ENCODE assay signal across 11 mouse cellular contexts in the genomic region with DNA sequence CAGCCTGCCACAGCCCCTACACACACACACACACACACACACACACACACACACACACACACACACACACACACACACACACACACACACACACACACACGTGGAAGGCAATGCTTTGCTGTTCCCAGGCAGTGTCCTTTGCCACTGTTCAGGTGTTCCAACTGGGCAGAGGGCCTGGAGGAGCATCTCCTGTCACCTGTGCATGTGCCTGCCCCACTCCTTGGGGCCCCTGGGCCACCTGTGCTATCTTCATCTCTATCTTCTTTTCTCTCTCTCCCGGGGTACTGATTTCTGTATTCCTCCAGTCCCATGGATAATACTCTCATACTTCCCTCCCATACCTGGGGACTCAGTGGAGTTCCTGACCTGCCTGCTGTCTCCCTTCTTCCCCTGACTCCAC. TPM values are rescaled to one million over a fixed set of nuclear protein-coding genes. Genes with fewer than 3 reads are reported as not detected.
A peak's percentile ranks its signal among the peaks of the same experiment; 100 is the strongest.
DNase-seq lines count a peak whose midpoint lies in the region; ATAC-seq lines count a peak whose summit lies in the region.
"Had no signal": no experiment of that assay in that cellular context is flagged by ENCODE, and none has a peak within 500 bp of the region (broad histone marks: within the 10 kb centered on the region; RNA-seq: fewer than 3 reads in every experiment).

No protein-coding gene starts in this region.

- no peak overlapping the region for H3K4me3 ChIP-seq in neural tube, embryonic 12.5 days
- H3K4me3 ChIP-seq in limb, embryonic 10.5 days, result no peak overlapping the region
- no peak overlapping the region for H3K4me3 ChIP-seq in kidney, embryonic 16.5 days (ENCODE audit: low read length)
- H3K4me3 ChIP-seq: embryonic facial prominence, embryonic 12.5 days had no signal

- H3K9me3 ChIP-seq in neural tube, embryonic 12.5 days, result no peaks in the 10 kb centered on the region
- no peaks in the 10 kb centered on the region for H3K9me3 ChIP-seq in limb, embryonic 10.5 days (replicated peaks)
- H3K9me3 ChIP-seq in kidney, embryonic 16.5 days (ENCODE audit: low read length), result no peaks in the 10 kb centered on the region
- H3K9me3 ChIP-seq: embryonic facial prominence, embryonic 12.5 days had no signal

- peaks cover 64% of the 10 kb centered on the region for H3K36me3 ChIP-seq in neural tube, embryonic 12.5 days
- H3K36me3 ChIP-seq in limb, embryonic 10.5 days, result peaks cover 69% of the 10 kb centered on the region
- peaks cover 24% of the 10 kb centered on the region for H3K36me3 ChIP-seq in kidney, embryonic 16.5 days (ENCODE audit: insufficient read depth, low read length)

- DNase-seq in heart, adult 11 months, result peak; percentile 95
- DNase-seq in heart, postnatal 4 days, result no peak
- DNase-seq in neural tube, embryonic 10.5 days (ENCODE audit: extremely low spot score, low spot score), result no peak
- no peak for DNase-seq in limb, embryonic 10.5 days (ENCODE audit: low spot score)
- DNase-seq in right cerebral cortex, postnatal 14 days, result no peak
- no peak for DNase-seq in thymus, postnatal 4 days
- DNase-seq: layer of hippocampus, adult 9-11 months; lung, adult 18-20 months had no signal

- no peaks in the 10 kb centered on the region for H3K27me3 ChIP-seq in neural tube, embryonic 12.5 days (replicated peaks)
- H3K27me3 ChIP-seq in limb, embryonic 10.5 days (ENCODE audit: low read depth, poor library complexity, severe bottlenecking), result no peaks in the 10 kb centered on the region
- H3K27me3 ChIP-seq in kidney, embryonic 16.5 days (ENCODE audit: insufficient read depth, low read length), result no peaks in the 10 kb centered on the region
- H3K27me3 ChIP-seq: embryonic facial prominence, embryonic 12.5 days had no signal

- no peak overlapping the region for H3K9ac ChIP-seq in neural tube, embryonic 12.5 days
- H3K9ac ChIP-seq in kidney, embryonic 16.5 days (replicated peaks; ENCODE audit: low read length), result no peak overlapping the region
- H3K9ac ChIP-seq: embryonic facial prominence, embryonic 12.5 days had no signal

- peaks cover 41% of the 10 kb centered on the region for H3K4me1 ChIP-seq in neural tube, embryonic 12.5 days
- H3K4me1 ChIP-seq in limb, embryonic 10.5 days, result peaks cover 47% of the 10 kb centered on the region
- peaks cover 49% of the 10 kb centered on the region for H3K4me1 ChIP-seq in kidney, embryonic 16.5 days (ENCODE audit: insufficient read depth, low read length)

- 47% methylated on average over 2 of the region's 2 CpGs for WGBS in neural tube, embryonic 12.5 days
- 38% methylated on average over 2 of the region's 2 CpGs for WGBS in limb, embryonic 10.5 days
- 47% methylated on average over 1 of the region's 2 CpGs for WGBS in kidney, embryonic 16.5 days

- no peak for ATAC-seq in neural tube, embryonic 12.5 days (ENCODE audit: low FRiP score, low read depth)
- no peak for ATAC-seq in kidney, embryonic 16.5 days (ENCODE audit: low FRiP score, low TSS enrichment)

- H3K4me2 ChIP-seq in neural tube, embryonic 12.5 days (replicated peaks), result peak overlapping the region; percentile 49; the same call in 1 of the 2 replicates
- H3K4me2 ChIP-seq in kidney, embryonic 16.5 days (replicated peaks; ENCODE audit: low read depth, low read length), result no peak overlapping the region

- H3K27ac ChIP-seq in neural tube, embryonic 12.5 days, result peak overlapping the region; percentile 8; the same call in 1 of the 2 replicates
- 0 out of 2 replicates have a peak overlapping the region, but pooled peaks have one; percentile 25 for H3K27ac ChIP-seq in limb, embryonic 10.5 days
- H3K27ac ChIP-seq in kidney, embryonic 16.5 days (ENCODE audit: low read length), result no peak overlapping the region

RNA-seq across cellular contexts. Expression of a gene that starts 8.8 kb away (rescaled TPM):
- 10 to 100 TPM; 26.3 to 27.6 TPM for total RNA-seq in heart, postnatal 4 days (2021)
- 1.5 and 2.1 TPM in 2 replicates for polyA plus RNA-seq in neural tube, embryonic 12.5 days (2016; fragmentation: Nextera tagmentation; extraction: Ambion mirVana)
- polyA plus RNA-seq in limb, embryonic 10.5 days (2016; fragmentation: Nextera tagmentation; extraction: Ambion mirVana), result 1.2 and 1.5 TPM in 2 replicates
- polyA plus RNA-seq in kidney, embryonic 16.5 days (2015; fragmentation: Nextera tagmentation; extraction: Ambion mirVana), result 2.2 and 2.4 TPM in 2 replicates

RNA-seq across cellular contexts. Expression of a gene that starts 25.9 kb away (rescaled TPM):
- total RNA-seq in heart, postnatal 4 days (2021), result 100 to 1,000 TPM; 171 to 183 TPM
- polyA plus RNA-seq in neural tube, embryonic 12.5 days (2016; fragmentation: Nextera tagmentation; extraction: Ambion mirVana), result 56.9 and 67.0 TPM in 2 replicates
- 6.3 and 11.6 TPM in 2 replicates for polyA plus RNA-seq in limb, embryonic 10.5 days (2016; fragmentation: Nextera tagmentation; extraction: Ambion mirVana)
- 24.4 and 25.9 TPM in 2 replicates for polyA plus RNA-seq in kidney, embryonic 16.5 days (2015; fragmentation: Nextera tagmentation; extraction: Ambion mirVana)

RNA-seq across cellular contexts. Expression of a gene that starts 29.0 kb away (rescaled TPM):
- 10 to 100 TPM; 67.8 to 71.5 TPM for total RNA-seq in heart, postnatal 4 days (2021)
- 37.0 and 40.8 TPM in 2 replicates for polyA plus RNA-seq in neural tube, embryonic 12.5 days (2016; fragmentation: Nextera tagmentation; extraction: Ambion mirVana)
- polyA plus RNA-seq in limb, embryonic 10.5 days (2016; fragmentation: Nextera tagmentation; extraction: Ambion mirVana), result 22.8 and 25.0 TPM in 2 replicates
- 23.7 and 24.2 TPM in 2 replicates for polyA plus RNA-seq in kidney, embryonic 16.5 days (2015; fragmentation: Nextera tagmentation; extraction: Ambion mirVana)

RNA-seq across cellular contexts. Expression of a gene that starts 37.1 kb away (rescaled TPM):
- total RNA-seq in heart, postnatal 4 days (2021), result 10 to 100 TPM; 51.7 to 52.3 TPM
- 78.7 and 80.0 TPM in 2 replicates for polyA plus RNA-seq in neural tube, embryonic 12.5 days (2016; fragmentation: Nextera tagmentation; extraction: Ambion mirVana)
- polyA plus RNA-seq in limb, embryonic 10.5 days (2016; fragmentation: Nextera tagmentation; extraction: Ambion mirVana), result 77.3 and 82.6 TPM in 2 replicates
- polyA plus RNA-seq in kidney, embryonic 16.5 days (2015; fragmentation: Nextera tagmentation; extraction: Ambion mirVana), result 71.4 and 73.9 TPM in 2 replicates

RNA-seq across cellular contexts. Expression of a gene that starts 38.4 kb away (rescaled TPM):
- total RNA-seq in heart, postnatal 4 days (2021), result 10 to 100 TPM; 26.9 to 28.4 TPM
- polyA plus RNA-seq in neural tube, embryonic 12.5 days (2016; fragmentation: Nextera tagmentation; extraction: Ambion mirVana), result 65.1 and 68.5 TPM in 2 replicates
- 46.7 and 51.9 TPM in 2 replicates for polyA plus RNA-seq in limb, embryonic 10.5 days (2016; fragmentation: Nextera tagmentation; extraction: Ambion mirVana)
- 36.2 and 41.0 TPM in 2 replicates for polyA plus RNA-seq in kidney, embryonic 16.5 days (2015; fragmentation: Nextera tagmentation; extraction: Ambion mirVana)
